Mouse (Mus musculus) liver, embryonic 18 days (tissue): ENCODE results near the gene Dnajc2. TPM values are rescaled to one million over a fixed set of nuclear protein-coding genes. Genes with fewer than 3 reads are reported as not detected.

ENCODE experiments used
- polyA plus RNA-seq: library from polyadenylated mRNA; depleted of rRNA; stranded (reverse); fragments of >200 nt; gene quantifications from 2 replicates; pipeline ENCODE4 v1.2.3, GENCODE M21; 2012; rRNA removed

Dnajc2 gene
- 8.1 and 8.2 TPM in 2 replicates for polyA plus RNA-seq

GRCm38 (mm10) chr5:21785053-21785452 is at the start of gene Dnajc2, which contains the start of gene Psmc2:
Dnajc2 (minus strand) TSS chr5:21785251.
Psmc2 (plus strand) TSS chr5:21785283.

GRCm38 (mm10) chr5:21736956-21737585 is 48.0 kb downstream of the Dnajc2 start, which contains the start of gene Pmpcb:
Pmpcb (plus strand) TSS chr5:21737141.

Other genes with a start within 250 kb of the Dnajc2 start
- 0.90 and 1.1 TPM in 2 replicates for gene Lrrc17, start 241.7 kb downstream of the Dnajc2 start, polyA plus RNA-seq
- 0.08 and 0.10 TPM in 2 replicates for gene Fbxl13, start 139.6 kb downstream of the Dnajc2 start, polyA plus RNA-seq
- 9.0 and 9.6 TPM in 2 replicates for gene Armc10, start 139.4 kb downstream of the Dnajc2 start, polyA plus RNA-seq
- 0.96 and 0.97 TPM in 2 replicates for gene Napepld, start 83.9 kb downstream of the Dnajc2 start, polyA plus RNA-seq
- 48.6 and 49.5 TPM in 2 replicates for gene Pmpcb, start 48.1 kb downstream of the Dnajc2 start, polyA plus RNA-seq
- 38.2 and 43.4 TPM in 2 replicates for gene Psmc2, start within 50 bp of the Dnajc2 start, polyA plus RNA-seq
- not detected in 2 replicates for gene Slc26a5, start 80.4 kb upstream of the Dnajc2 start, polyA plus RNA-seq